Mouse (Mus musculus): ENCODE data around the gene Galnt15. TPM values are rescaled to one million over a fixed set of nuclear protein-coding genes. Genes with fewer than 3 reads are reported as not detected.

Gene Galnt15
- polyA plus RNA-seq, 1 experiment from 2014 or later: 0.34 TPM

- WGBS: 83% methylated on average over 4 of the region's 4 CpGs
- H3K4me3 ChIP-seq (replicated peaks; ENCODE audit: low read depth, low read length): no peak overlapping the region
- H3K36me3 ChIP-seq (ENCODE audit: insufficient read depth, low read length): no peaks in the 10 kb centered on the region
- H3K4me1 ChIP-seq (replicated peaks; ENCODE audit: insufficient read depth, low read length): no peaks in the 10 kb centered on the region
- no peak overlapping the region for H3K27ac ChIP-seq
- no peak for ATAC-seq (replicated peaks; ENCODE audit: low FRiP score, low read depth)
- H3K27me3 ChIP-seq (ENCODE audit: insufficient read depth, low read length): no peaks in the 10 kb centered on the region
- H3K4me2 ChIP-seq (ENCODE audit: low read length): no peak overlapping the region
- no peak overlapping the region for H3K9ac ChIP-seq (ENCODE audit: low read depth, low read length)
- no peak for TF ChIP-seq CTCF (IDR thresholded peaks at IDR 0.05; ENCODE audit: low read depth)
- no peak for DNase-seq (ENCODE audit: low spot score)
- H3K9me3 ChIP-seq (replicated peaks; ENCODE audit: low read length): no peaks in the 10 kb centered on the region
Observed at GRCm38 (mm10) chr14:32007654-32008335, 21.0 kb upstream of the Galnt15 start.

- H3K4me2 ChIP-seq (ENCODE audit: low read length): no peak overlapping the region
- H3K27ac ChIP-seq: no peak overlapping the region
- ATAC-seq (replicated peaks; ENCODE audit: low FRiP score, low read depth) (no peak), DNase-seq (ENCODE audit: low spot score) (no peak)
- no peaks in the 10 kb centered on the region for H3K4me1 ChIP-seq (replicated peaks; ENCODE audit: insufficient read depth, low read length)
- H3K36me3 ChIP-seq (ENCODE audit: insufficient read depth, low read length): no peaks in the 10 kb centered on the region
- H3K4me3 ChIP-seq (replicated peaks; ENCODE audit: low read depth, low read length): no peak overlapping the region
- no peak for TF ChIP-seq CTCF (IDR thresholded peaks at IDR 0.05; ENCODE audit: low read depth)
- H3K9me3 ChIP-seq (replicated peaks; ENCODE audit: low read length): no peaks in the 10 kb centered on the region
- no peak overlapping the region for H3K9ac ChIP-seq (ENCODE audit: low read depth, low read length)
- 68% methylated on average over 2 of the region's 2 CpGs for WGBS
- no peaks in the 10 kb centered on the region for H3K27me3 ChIP-seq (ENCODE audit: insufficient read depth, low read length)
Observed at GRCm38 (mm10) chr14:32009715-32010114, 19.1 kb upstream of the Galnt15 start.

- Histone ChIP-seq H3K27ac (no peak overlapping the region), H3K9ac (ENCODE audit: low read depth, low read length) (no peak overlapping the region), H3K4me3 (replicated peaks; ENCODE audit: low read depth, low read length) (no peak overlapping the region), H3K4me1 (replicated peaks; ENCODE audit: insufficient read depth, low read length) (no peaks in the 10 kb centered on the region), H3K9me3 (replicated peaks; ENCODE audit: low read length) (no peaks in the 10 kb centered on the region), H3K27me3 (ENCODE audit: insufficient read depth, low read length) (no peaks in the 10 kb centered on the region), H3K36me3 (ENCODE audit: insufficient read depth, low read length) (no peaks in the 10 kb centered on the region), H3K4me2 (ENCODE audit: low read length) (no peak overlapping the region)
- no peak for TF ChIP-seq CTCF (IDR thresholded peaks at IDR 0.05; ENCODE audit: low read depth)
- WGBS: 52% methylated on average over 6 of the region's 6 CpGs
- DNase-seq (ENCODE audit: low spot score): no peak
- ATAC-seq (replicated peaks; ENCODE audit: low FRiP score, low read depth): no peak
Observed at GRCm38 (mm10) chr14:32011547-32012304, 17.1 kb upstream of the Galnt15 start.

GRCm38 (mm10) chr14:32015131-32015770 is 13.5 kb upstream of the Galnt15 start:
- Histone ChIP-seq H3K27me3 (ENCODE audit: insufficient read depth, low read length) (no peaks in the 10 kb centered on the region), H3K9ac (ENCODE audit: low read depth, low read length) (no peak overlapping the region), H3K9me3 (replicated peaks; ENCODE audit: low read length) (no peaks in the 10 kb centered on the region), H3K27ac (peak overlapping the region; percentile 65; the same call in 1 of the 2 replicates), H3K4me1 (replicated peaks; ENCODE audit: insufficient read depth, low read length) (no peaks in the 10 kb centered on the region), H3K4me2 (ENCODE audit: low read length) (no peak overlapping the region), H3K4me3 (replicated peaks; ENCODE audit: low read depth, low read length) (no peak overlapping the region), H3K36me3 (ENCODE audit: insufficient read depth, low read length) (no peaks in the 10 kb centered on the region)
- WGBS: 81% methylated on average over 7 of the region's 7 CpGs
- peak; percentile 67 for DNase-seq (ENCODE audit: low spot score)
- TF ChIP-seq CTCF (IDR thresholded peaks at IDR 0.05; ENCODE audit: low read depth): no peak
- ATAC-seq (replicated peaks; ENCODE audit: low FRiP score, low read depth): no peak

- H3K4me1 ChIP-seq (replicated peaks; ENCODE audit: insufficient read depth, low read length): no peaks in the 10 kb centered on the region
- H3K36me3 ChIP-seq (ENCODE audit: insufficient read depth, low read length): no peaks in the 10 kb centered on the region
- no peak for TF ChIP-seq CTCF (IDR thresholded peaks at IDR 0.05; ENCODE audit: low read depth)
- no peak overlapping the region for H3K27ac ChIP-seq
- H3K4me3 ChIP-seq (replicated peaks; ENCODE audit: low read depth, low read length): no peak overlapping the region
- no peaks in the 10 kb centered on the region for H3K9me3 ChIP-seq (replicated peaks; ENCODE audit: low read length)
- H3K4me2 ChIP-seq (ENCODE audit: low read length): no peak overlapping the region
- DNase-seq (ENCODE audit: low spot score) (no peak), ATAC-seq (replicated peaks; ENCODE audit: low FRiP score, low read depth) (no peak)
- no peak overlapping the region for H3K9ac ChIP-seq (ENCODE audit: low read depth, low read length)
- 80% methylated on average over 3 of the region's 3 CpGs for WGBS
- H3K27me3 ChIP-seq (ENCODE audit: insufficient read depth, low read length): no peaks in the 10 kb centered on the region
Observed at GRCm38 (mm10) chr14:32016466-32016865, 12.3 kb upstream of the Galnt15 start.

- Histone ChIP-seq H3K36me3 (ENCODE audit: insufficient read depth, low read length) (no peaks in the 10 kb centered on the region), H3K27me3 (ENCODE audit: insufficient read depth, low read length) (no peaks in the 10 kb centered on the region), H3K9me3 (replicated peaks; ENCODE audit: low read length) (no peaks in the 10 kb centered on the region), H3K4me2 (ENCODE audit: low read length) (no peak overlapping the region), H3K27ac (no peak overlapping the region), H3K4me3 (replicated peaks; ENCODE audit: low read depth, low read length) (no peak overlapping the region), H3K4me1 (replicated peaks; ENCODE audit: insufficient read depth, low read length) (no peaks in the 10 kb centered on the region), H3K9ac (ENCODE audit: low read depth, low read length) (no peak overlapping the region)
- TF ChIP-seq CTCF (IDR thresholded peaks at IDR 0.05; ENCODE audit: low read depth): no peak
- DNase-seq (ENCODE audit: low spot score) (peak; percentile 41), ATAC-seq (replicated peaks; ENCODE audit: low FRiP score, low read depth) (no peak)
- 9% methylated on average over 7 of the region's 7 CpGs for WGBS
Observed at GRCm38 (mm10) chr14:32016921-32017320, 11.9 kb upstream of the Galnt15 start.

Measured in kidney, postnatal 0 days (tissue).